Mouse (Mus musculus): ENCODE measurements around the gene Agap1. TPM values are rescaled to one million over a fixed set of nuclear protein-coding genes. Genes with fewer than 3 reads are reported as not detected.
A peak's percentile ranks its signal among the peaks of the same experiment; 100 is the strongest.

Agap1 gene
- polyA plus RNA-seq, 1 experiment, result 145 TPM

DNA sequence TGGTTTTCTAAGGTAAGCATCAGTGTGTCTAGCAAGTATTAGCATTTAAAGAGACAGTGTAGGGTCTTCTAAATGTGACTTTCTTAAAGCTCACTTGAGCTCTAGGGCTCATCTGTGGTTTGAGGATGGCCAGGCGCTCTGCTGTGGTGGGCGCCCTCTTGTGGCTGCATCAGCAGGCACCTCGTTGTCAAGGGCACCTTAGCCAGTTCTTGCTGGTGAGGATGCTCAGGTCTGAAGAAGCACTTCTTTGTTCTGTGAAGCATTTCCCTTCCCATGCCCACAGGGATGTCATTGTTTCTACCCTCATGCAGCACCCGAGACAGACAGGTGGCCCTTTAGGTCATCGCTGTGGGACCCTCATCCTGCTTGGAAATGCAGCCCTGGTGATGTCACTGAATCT lies 152.0 kb downstream of the Agap1 start:
- peak; percentile 84 for DNase-seq (ENCODE audit: low read depth)
- TF ChIP-seq POLR2A (IDR thresholded peaks at IDR 0.05; ENCODE audit: borderline replicate concordance, extremely low read depth, insufficient read depth, insufficient read length, poor library complexity, severe bottlenecking) (no peak), CTCF (IDR thresholded peaks at IDR 0.05; ENCODE audit: borderline replicate concordance, extremely low read depth, insufficient read depth, insufficient read length) (peak; percentile 96)

DNA sequence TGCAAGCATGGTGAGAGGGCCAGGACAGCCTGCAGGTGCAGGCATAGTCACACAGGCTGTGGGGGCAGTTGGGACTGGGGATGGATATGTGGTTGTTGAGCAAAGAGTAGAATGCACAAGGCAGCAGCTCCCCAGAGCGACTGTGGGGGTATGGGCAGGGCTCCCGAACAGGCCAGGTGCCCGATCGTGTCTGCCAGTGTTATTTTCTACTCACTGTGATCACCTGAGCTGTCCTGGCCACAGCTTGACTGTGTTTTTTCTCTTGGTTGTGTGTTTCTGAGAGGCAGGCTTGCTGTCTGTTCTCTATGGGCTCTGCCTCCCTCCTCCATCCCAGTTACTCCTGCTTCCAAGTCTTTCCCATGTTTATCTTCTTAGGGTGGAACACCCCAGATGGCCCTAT lies 154.2 kb downstream of the Agap1 start:
- TF ChIP-seq CTCF (IDR thresholded peaks at IDR 0.05; ENCODE audit: borderline replicate concordance, extremely low read depth, insufficient read depth, insufficient read length) (no peak), POLR2A (IDR thresholded peaks at IDR 0.05; ENCODE audit: borderline replicate concordance, extremely low read depth, insufficient read depth, insufficient read length, poor library complexity, severe bottlenecking) (no peak)
- no peak for DNase-seq (ENCODE audit: low read depth)

DNA sequence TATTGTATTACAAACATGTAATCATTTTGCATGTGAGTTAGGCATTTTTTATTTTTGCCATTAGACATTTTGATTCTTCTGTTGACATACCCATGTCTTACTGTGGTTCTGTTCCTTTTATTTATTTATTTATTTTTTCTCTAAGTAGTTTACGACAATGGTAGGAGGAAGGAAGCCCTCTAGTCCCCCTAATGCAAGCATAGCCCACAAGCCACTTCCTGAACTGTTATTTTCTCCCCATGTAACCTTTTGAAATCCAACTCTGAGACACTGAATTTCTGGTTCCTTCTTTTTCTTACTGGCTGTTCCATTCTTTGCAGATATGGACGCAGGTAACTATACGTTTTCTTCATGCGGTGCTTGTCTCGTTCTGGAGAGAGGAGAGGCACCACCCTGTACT lies 155.4 kb downstream of the Agap1 start:
- TF ChIP-seq CTCF (IDR thresholded peaks at IDR 0.05; ENCODE audit: borderline replicate concordance, extremely low read depth, insufficient read depth, insufficient read length) (no peak), POLR2A (IDR thresholded peaks at IDR 0.05; ENCODE audit: borderline replicate concordance, extremely low read depth, insufficient read depth, insufficient read length, poor library complexity, severe bottlenecking) (no peak)
- no peak for DNase-seq (ENCODE audit: low read depth)

DNA sequence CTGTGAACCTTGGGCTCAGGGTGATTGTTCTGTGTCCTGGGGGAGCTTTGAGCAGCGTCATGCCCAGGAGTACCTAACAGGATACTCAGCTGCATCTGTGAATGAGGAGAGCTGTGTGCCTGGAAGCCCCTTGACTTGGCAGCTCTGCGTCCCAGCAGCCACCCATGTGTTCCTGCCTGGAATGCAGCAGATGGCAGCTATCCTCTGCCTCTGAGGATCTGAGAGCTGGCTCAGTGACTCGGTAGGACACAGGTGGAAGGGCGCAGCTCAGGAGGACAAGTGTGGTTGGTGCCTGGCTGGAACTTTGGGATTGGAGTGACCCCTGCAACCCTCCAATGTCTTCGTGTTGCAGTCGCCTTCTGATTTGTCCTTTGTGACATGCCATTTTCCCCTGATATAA lies 156.9 kb downstream of the Agap1 start:
- no peak for TF ChIP-seq CTCF (IDR thresholded peaks at IDR 0.05; ENCODE audit: borderline replicate concordance, extremely low read depth, insufficient read depth, insufficient read length)
- TF ChIP-seq POLR2A (IDR thresholded peaks at IDR 0.05; ENCODE audit: borderline replicate concordance, extremely low read depth, insufficient read depth, insufficient read length, poor library complexity, severe bottlenecking), result no peak
- peak; percentile 39 for DNase-seq (ENCODE audit: low read depth)

DNA sequence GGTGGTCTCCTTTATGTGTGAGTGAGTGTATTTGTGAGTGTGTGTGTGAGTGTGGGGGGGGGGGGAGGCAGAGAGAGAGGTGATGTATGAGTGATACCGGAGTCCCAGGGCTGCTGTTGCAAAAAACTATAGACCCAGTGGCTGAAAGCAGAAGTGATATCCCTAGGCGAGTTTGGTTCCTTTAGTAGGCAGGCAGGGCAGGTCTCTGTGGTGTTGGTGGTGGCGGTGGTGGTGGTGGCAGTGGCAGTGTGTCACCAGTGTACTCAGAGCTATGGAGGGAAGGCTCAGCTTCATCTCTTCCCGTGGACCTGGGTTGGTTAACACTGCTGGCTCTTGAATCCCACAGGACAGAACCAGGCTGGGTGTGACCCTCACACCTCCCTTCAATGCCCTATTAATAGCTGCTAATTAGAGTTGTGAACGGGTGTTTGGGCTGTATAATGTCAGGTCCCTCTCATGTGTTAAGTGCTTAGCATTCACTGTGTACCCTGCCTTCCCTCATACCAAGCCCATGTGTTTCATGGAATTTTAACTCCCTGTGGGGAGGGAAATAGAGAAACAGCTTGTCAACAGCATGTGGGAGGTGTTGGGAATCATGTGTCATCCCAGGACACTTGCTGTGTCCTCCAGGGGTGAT lies 158.7 kb downstream of the Agap1 start:
- TF ChIP-seq POLR2A (IDR thresholded peaks at IDR 0.05; ENCODE audit: borderline replicate concordance, extremely low read depth, insufficient read depth, insufficient read length, poor library complexity, severe bottlenecking), result no peak
- no peak for TF ChIP-seq CTCF (IDR thresholded peaks at IDR 0.05; ENCODE audit: borderline replicate concordance, extremely low read depth, insufficient read depth, insufficient read length)
- DNase-seq (ENCODE audit: low read depth), result peak; percentile 24

DNA sequence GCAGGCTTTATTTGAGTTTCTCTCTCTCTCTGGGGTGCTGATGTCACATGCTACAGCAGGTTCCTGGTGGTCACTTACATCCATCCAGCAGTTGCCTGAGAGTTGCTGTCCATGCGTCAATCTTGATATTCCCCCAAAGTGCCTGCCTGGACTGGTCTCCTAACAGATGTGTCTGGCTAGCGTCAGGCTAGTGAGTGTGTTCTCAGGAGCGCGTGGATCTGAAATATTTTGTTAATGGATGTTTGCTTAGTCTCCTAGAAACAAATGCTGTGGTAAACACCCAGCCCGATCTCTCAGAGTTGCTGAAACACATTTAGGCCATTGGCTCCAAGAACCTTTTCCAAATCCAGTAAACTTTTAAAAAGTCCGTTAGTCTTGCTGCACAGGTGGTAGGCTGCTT lies 161.9 kb downstream of the Agap1 start:
- no peak for DNase-seq (ENCODE audit: low read depth)

DNA sequence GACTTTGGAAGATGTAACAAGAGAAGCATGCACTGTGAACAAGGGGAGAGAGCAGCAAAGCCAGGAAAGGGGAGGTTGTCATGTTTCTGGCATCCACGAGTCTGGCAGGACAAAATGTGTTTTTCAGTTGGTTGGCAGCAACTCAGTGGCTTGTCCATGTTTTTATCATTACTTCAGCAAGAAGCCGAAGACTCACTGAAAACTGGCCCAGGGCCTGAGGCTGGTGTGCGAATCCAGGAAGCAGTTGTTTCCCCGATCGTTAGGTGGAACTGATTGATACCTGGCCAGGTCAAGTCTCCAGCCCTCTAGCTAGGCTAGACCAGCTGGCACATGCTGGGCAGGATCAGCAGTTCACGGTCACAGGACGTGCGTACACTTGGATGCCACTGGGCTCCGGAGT lies 162.7 kb downstream of the Agap1 start:
- TF ChIP-seq POLR2A (IDR thresholded peaks at IDR 0.05; ENCODE audit: borderline replicate concordance, extremely low read depth, insufficient read depth, insufficient read length, poor library complexity, severe bottlenecking), result no peak
- no peak for TF ChIP-seq CTCF (IDR thresholded peaks at IDR 0.05; ENCODE audit: borderline replicate concordance, extremely low read depth, insufficient read depth, insufficient read length)
- DNase-seq (ENCODE audit: low read depth), result peak; percentile 15

More for the DNA sequence above, 161.9 kb downstream of the Agap1 start:
- TF ChIP-seq POLR2A (IDR thresholded peaks at IDR 0.05; ENCODE audit: borderline replicate concordance, extremely low read depth, insufficient read depth, insufficient read length, poor library complexity, severe bottlenecking) (no peak), CTCF (IDR thresholded peaks at IDR 0.05; ENCODE audit: borderline replicate concordance, extremely low read depth, insufficient read depth, insufficient read length) (no peak)

DNA sequence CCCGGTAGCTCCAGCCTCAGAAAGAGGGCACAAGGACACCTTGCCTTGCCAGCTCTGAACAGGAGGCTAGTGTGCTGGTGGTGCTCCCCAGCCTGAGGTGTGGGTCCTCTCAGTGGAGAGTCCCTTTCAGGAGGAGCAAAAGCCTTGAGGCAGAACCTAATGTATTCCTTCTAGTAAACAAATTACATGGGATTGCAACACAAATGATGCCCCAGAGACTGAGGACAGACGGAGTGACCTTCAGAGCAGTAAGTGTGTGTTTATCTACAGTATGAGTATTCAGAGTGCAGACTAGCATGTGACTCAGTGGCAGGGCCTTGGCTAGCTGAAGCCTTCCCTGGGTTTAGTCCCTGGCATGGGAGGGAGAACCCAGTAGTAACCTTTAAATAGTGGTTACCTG lies 165.4 kb downstream of the Agap1 start:
- no peak for DNase-seq (ENCODE audit: low read depth)
- TF ChIP-seq POLR2A (IDR thresholded peaks at IDR 0.05; ENCODE audit: borderline replicate concordance, extremely low read depth, insufficient read depth, insufficient read length, poor library complexity, severe bottlenecking) (no peak), CTCF (IDR thresholded peaks at IDR 0.05; ENCODE audit: borderline replicate concordance, extremely low read depth, insufficient read depth, insufficient read length) (no peak)

DNA sequence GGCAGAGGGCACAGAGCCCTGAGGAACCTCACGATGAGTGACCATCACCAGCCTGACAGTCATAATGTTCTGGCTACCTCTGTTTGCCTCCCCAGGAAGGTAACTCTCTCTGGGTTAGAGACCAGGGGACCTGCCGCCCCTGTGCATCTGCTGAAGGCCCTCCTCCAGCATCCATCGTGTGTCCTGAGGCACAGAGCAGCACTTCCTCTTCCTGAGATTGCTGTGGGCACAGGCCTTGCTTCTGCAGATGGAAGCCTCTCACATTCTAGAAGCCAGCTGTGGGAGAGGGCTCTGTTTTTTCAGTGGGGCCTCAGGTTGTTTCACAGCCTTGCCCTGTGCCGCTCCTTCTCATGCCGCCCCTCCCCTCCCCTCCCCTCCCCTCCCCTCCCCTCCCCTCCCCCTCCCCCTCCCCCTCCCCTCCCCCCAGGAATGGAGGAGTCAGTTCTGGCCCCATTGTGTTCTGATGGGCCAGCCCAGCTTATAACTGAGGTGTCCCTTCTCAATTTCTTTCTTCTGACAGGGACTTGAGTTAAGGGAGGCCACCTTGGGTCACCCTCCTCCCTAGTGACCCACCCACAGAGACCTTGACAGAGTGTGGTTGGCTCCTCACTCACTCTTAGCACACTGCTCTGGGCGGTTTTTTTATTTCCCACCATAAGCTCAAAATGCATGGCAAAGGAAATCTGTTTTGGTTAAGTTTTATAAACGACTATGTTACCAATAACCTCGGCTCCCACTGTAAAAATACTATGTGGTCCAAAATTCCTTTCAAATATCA lies 166.6 kb downstream of the Agap1 start:
- TF ChIP-seq CTCF (IDR thresholded peaks at IDR 0.05; ENCODE audit: borderline replicate concordance, extremely low read depth, insufficient read depth, insufficient read length) (no peak), POLR2A (IDR thresholded peaks at IDR 0.05; ENCODE audit: borderline replicate concordance, extremely low read depth, insufficient read depth, insufficient read length, poor library complexity, severe bottlenecking) (no peak)
- no peak for DNase-seq (ENCODE audit: low read depth)

DNA sequence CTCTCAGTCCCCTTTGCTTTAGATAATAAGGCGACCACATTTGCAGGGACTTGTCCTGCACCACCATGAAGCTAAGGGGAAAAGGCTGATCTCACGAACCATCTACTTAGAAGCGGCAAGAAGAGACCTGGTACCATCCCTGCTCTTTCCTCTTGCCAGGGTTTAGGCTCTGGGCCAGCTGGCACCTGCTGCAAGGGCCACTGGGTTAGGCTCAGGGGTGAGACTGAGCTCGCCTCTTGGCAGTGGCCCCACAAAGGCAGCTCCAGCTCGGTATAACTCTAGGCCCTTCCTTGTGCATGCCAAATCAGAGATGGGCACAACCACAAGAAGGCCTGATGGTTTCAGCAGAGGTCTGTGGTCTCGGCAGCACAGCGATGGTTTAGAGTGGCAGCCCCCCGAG lies 167.3 kb downstream of the Agap1 start:
- DNase-seq (ENCODE audit: low read depth), result no peak
- TF ChIP-seq POLR2A (IDR thresholded peaks at IDR 0.05; ENCODE audit: borderline replicate concordance, extremely low read depth, insufficient read depth, insufficient read length, poor library complexity, severe bottlenecking) (no peak), CTCF (IDR thresholded peaks at IDR 0.05; ENCODE audit: borderline replicate concordance, extremely low read depth, insufficient read depth, insufficient read length) (no peak)

DNA sequence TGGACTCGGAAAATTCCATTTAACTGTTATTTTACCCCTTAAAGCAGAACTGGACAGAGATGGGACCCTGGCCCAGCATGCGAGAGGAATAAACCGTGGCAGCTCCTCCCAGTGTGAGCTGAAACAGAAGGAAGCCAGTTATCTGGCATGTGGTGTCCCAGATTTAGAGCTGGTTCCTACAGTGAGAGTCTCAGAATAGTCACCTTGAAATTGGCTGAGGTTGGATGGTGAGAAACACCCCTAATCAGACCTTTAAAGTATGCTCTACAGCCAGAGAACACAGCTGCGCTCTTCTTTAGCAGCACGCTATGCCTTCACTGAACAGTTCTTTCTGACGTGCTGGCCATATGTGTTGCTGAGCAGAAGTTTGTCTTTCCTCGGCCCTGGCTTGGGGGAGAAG lies 168.2 kb downstream of the Agap1 start:
- DNase-seq (ENCODE audit: low read depth), result no peak
- TF ChIP-seq POLR2A (IDR thresholded peaks at IDR 0.05; ENCODE audit: borderline replicate concordance, extremely low read depth, insufficient read depth, insufficient read length, poor library complexity, severe bottlenecking) (no peak), CTCF (IDR thresholded peaks at IDR 0.05; ENCODE audit: borderline replicate concordance, extremely low read depth, insufficient read depth, insufficient read length) (no peak)

DNA sequence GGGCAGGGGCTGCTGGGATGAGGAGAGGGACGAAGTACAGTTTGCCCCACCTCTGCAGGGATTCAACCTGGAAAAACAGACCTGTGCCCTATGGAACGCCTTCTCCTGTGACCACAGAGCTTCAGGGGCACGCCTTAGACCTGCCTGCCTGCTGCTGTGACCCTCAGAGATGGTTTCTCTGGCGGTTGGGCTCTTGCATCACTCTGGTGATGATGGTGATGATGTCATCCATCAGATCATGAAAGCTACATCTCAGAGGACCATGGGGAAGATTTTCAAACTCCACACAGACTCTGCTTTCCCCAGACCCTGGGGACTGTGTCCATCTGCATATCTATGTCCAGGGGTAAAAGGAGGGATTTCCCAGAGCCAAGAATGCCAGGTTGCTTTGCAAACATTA lies 170.7 kb downstream of the Agap1 start:
- no peak for DNase-seq (ENCODE audit: low read depth)
- no peak for TF ChIP-seq CTCF (IDR thresholded peaks at IDR 0.05; ENCODE audit: borderline replicate concordance, extremely low read depth, insufficient read depth, insufficient read length)
- no peak for TF ChIP-seq POLR2A (IDR thresholded peaks at IDR 0.05; ENCODE audit: borderline replicate concordance, extremely low read depth, insufficient read depth, insufficient read length, poor library complexity, severe bottlenecking)

All from brain, embryonic 14.5 days (tissue).